Mouse (Mus musculus) adrenal gland, postnatal 36 days (tissue): ENCODE results near the gene Sln. TPM values are rescaled to one million over a fixed set of nuclear protein-coding genes. Genes with fewer than 3 reads are reported as not detected.

Source experiments
- total RNA-seq, 2 experiments: library from RNA; stranded (reverse); gene quantifications; 2 replicates each; pipeline ENCODE4 v1.2.3; 2021

Gene Sln
- total RNA-seq, 2 experiments from 2014 or later, result not detected

Other genes with a start within 250 kb of the Sln start
- 100 to 1,000 TPM; 132 to 160 TPM for gene Acat1, start 239.8 kb upstream of the Sln start, total RNA-seq
- 10 to 100 TPM; 36.4 to 38.7 TPM for gene Cul5, start 180.2 kb upstream of the Sln start, total RNA-seq
- under 1 TPM; 0.43 to 0.59 TPM for gene Rab39, start 143.9 kb upstream of the Sln start, total RNA-seq
- under 1 TPM; 0.36 to 0.92 TPM for gene Slc35f2, start 78.6 kb upstream of the Sln start, total RNA-seq
- gene Elmod1, start 125.1 kb downstream of the Sln start, total RNA-seq, result 1 to 10 TPM; 2.6 to 3.5 TPM
- gene Tnfaip8l3, start 218.2 kb downstream of the Sln start, total RNA-seq, result under 1 TPM; 0.10 TPM